Mouse (Mus musculus) liver, adult 2 months (tissue): Measurements from ENCODE around the gene Gm10837. TPM values are rescaled to one million over a fixed set of nuclear protein-coding genes. Genes with fewer than 3 reads are reported as not detected.

Source experiments
- DNase-seq: peaks from one replicate; pipeline ENCODE4 v3.0.0-alpha.2; 2011; ENCODE audit warnings: low read depth, low spot score; ENCODE audit errors: extremely low read depth
- H3K27ac ChIP-seq: fragments of 200-500 bp; replicated peaks from 2 replicates; pipeline ENCODE4 v1.5.1; 2012; ENCODE audit warnings: low read depth, mild to moderate bottlenecking, control low read depth, inconsistent platforms, low read length; ENCODE audit not compliant: insufficient read depth
- H3K27me3 ChIP-seq: fragments of 200-500 bp; 2 replicates; pipeline ENCODE4 v1.6.1; 2012; ENCODE audit warnings: mild to moderate bottlenecking, moderate library complexity, low read length, inconsistent platforms; ENCODE audit not compliant: control insufficient read depth, insufficient read depth
- H3K36me3 ChIP-seq: fragments of 200-500 bp; 2 replicates; pipeline ENCODE4 v1.6.1; 2012; ENCODE audit warnings: low read length, inconsistent platforms; ENCODE audit not compliant: control insufficient read depth, insufficient read depth
- H3K4me1 ChIP-seq: fragments of 200-500 bp; 2 replicates; pipeline ENCODE4 v1.6.1; 2011; ENCODE audit warnings: low read length; ENCODE audit not compliant: control insufficient read depth, insufficient read depth
- H3K4me3 ChIP-seq: fragments of 200-500 bp; 2 replicates; pipeline ENCODE4 v1.5.1; 2011; ENCODE audit warnings: low read depth, mild to moderate bottlenecking, control low read depth, low read length, moderate library complexity; ENCODE audit not compliant: insufficient read depth
- H3K79me2 ChIP-seq: fragments of 200-500 bp; 2 replicates; pipeline ENCODE4 v1.6.1; 2012; ENCODE audit warnings: inconsistent platforms, mild to moderate bottlenecking, low read length, moderate library complexity; ENCODE audit not compliant: control insufficient read depth, insufficient read depth
- H3K9ac ChIP-seq: fragments of 200-500 bp; 2 replicates; pipeline ENCODE4 v1.6.1; 2012; ENCODE audit warnings: low read depth, mild to moderate bottlenecking, control low read depth, inconsistent platforms, low read length
- CTCF ChIP-seq: fragments of 200-500 bp; IDR thresholded peaks from 2 replicates; pipeline ENCODE4 v1.5.1; 2011; ENCODE audit warnings: low read depth, low read length, control low read depth
- POLR2A ChIP-seq: fragments of 200-500 bp; IDR thresholded peaks from 2 replicates; pipeline ENCODE4 v1.6.1; 2011; ENCODE audit warnings: low read length, control low read depth; ENCODE audit not compliant: insufficient read depth; ENCODE audit errors: extremely low read depth
- WGBS: fragments of 180-500 bp; shearing (Covaris S2); methylation state at CpG from one replicate; pipeline ENCODE4 v1.1.7; 2018; 5-methylcytosine and 5-hydroxymethylcytosine counted together
- polyA plus RNA-seq: library from polyadenylated mRNA; depleted of rRNA; stranded (reverse); fragments of >200 nt; gene quantifications from 2 replicates; pipeline ENCODE4 v1.2.3, GENCODE M21; 2012
- total RNA-seq: library from RNA; depleted of rRNA; stranded (reverse); fragments of >200 nt; gene quantifications from 2 replicates; pipeline ENCODE4 v1.2.3, GENCODE M21; 2014

Gene Gm10837
- total and polyA plus RNA-seq, 2 experiments = not detected

- H3K27ac ChIP-seq = no peak overlapping the region
- 6% methylated on average over 28 of the region's 28 CpGs for WGBS
- H3K4me1 ChIP-seq = peaks cover 2% of the 10 kb centered on the region; the same call in 1 of the 2 replicates
- TF ChIP-seq CTCF = no peak
- no peak for TF ChIP-seq POLR2A
- no peak for DNase-seq
- no peaks in the 10 kb centered on the region for H3K36me3 ChIP-seq
- no peaks in the 10 kb centered on the region for H3K79me2 ChIP-seq
- peaks cover 18% of the 10 kb centered on the region for H3K27me3 ChIP-seq
- H3K9ac ChIP-seq = no peak overlapping the region
- no peak overlapping the region for H3K4me3 ChIP-seq
These were observed 21.2 kb upstream of the Gm10837 start for GRCm38 (mm10) chr14:122468971-122469755.

DNA sequence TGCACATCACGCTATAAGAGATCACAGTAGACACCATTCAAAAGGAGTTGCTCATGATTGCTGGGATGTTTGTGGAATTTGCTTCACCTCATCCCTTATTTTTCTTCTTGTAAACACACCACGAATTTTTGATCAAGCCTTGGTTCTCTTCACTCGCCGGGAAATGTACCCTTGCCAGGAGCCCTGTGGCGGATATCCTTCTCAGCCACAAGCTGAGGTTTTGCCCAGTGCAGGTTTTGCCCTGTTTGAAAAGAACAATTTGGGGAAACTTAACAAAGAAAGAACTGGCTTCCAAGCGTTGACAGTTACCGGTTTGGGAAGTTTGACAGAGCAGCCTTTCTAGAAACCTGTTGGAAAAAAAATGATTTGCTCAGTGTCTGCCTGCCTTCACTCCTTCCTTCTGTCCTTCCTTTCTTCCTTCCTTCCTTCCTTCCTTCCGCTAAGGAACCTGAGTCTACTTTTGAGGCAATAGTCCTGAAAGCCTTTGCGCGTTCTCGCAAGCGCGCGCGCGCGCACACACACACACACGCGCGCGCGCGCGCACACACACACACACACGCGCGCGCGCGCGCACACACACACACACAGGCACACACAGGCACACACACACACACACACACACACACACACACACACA lies 18.8 kb upstream of the Gm10837 start:
- Histone ChIP-seq H3K9ac (no peak overlapping the region), H3K27ac (no peak overlapping the region), H3K4me1 (no peaks in the 10 kb centered on the region), H3K36me3 (no peaks in the 10 kb centered on the region), H3K27me3 (peaks cover 24% of the 10 kb centered on the region), H3K79me2 (no peaks in the 10 kb centered on the region), H3K4me3 (no peak overlapping the region)
- WGBS = 12% methylated on average over 31 of the region's 31 CpGs
- no peak for TF ChIP-seq POLR2A
- TF ChIP-seq CTCF = no peak
- DNase-seq = no peak

- Histone ChIP-seq H3K36me3 (no peaks in the 10 kb centered on the region), H3K27me3 (peaks cover 24% of the 10 kb centered on the region), H3K9ac (no peak overlapping the region), H3K27ac (no peak overlapping the region), H3K4me1 (no peaks in the 10 kb centered on the region), H3K79me2 (no peaks in the 10 kb centered on the region), H3K4me3 (no peak overlapping the region)
- DNase-seq = no peak
- TF ChIP-seq POLR2A = no peak
- WGBS = 5% methylated on average over 13 of the region's 13 CpGs
These were observed 18.2 kb upstream of the Gm10837 start for GRCm38 (mm10) chr14:122472161-122472560.

GRCm38 (mm10) chr14:122472647-122473046 lies 17.7 kb upstream of the Gm10837 start:
- Histone ChIP-seq H3K4me1 (no peaks in the 10 kb centered on the region), H3K9ac (no peak overlapping the region), H3K79me2 (no peaks in the 10 kb centered on the region), H3K27me3 (peaks cover 24% of the 10 kb centered on the region), H3K4me3 (no peak overlapping the region), H3K36me3 (no peaks in the 10 kb centered on the region), H3K27ac (no peak overlapping the region)
- no peak for DNase-seq
- no peak for TF ChIP-seq POLR2A
- TF ChIP-seq CTCF = no peak
- WGBS = 4% methylated on average over 5 of the region's 5 CpGs

DNA sequence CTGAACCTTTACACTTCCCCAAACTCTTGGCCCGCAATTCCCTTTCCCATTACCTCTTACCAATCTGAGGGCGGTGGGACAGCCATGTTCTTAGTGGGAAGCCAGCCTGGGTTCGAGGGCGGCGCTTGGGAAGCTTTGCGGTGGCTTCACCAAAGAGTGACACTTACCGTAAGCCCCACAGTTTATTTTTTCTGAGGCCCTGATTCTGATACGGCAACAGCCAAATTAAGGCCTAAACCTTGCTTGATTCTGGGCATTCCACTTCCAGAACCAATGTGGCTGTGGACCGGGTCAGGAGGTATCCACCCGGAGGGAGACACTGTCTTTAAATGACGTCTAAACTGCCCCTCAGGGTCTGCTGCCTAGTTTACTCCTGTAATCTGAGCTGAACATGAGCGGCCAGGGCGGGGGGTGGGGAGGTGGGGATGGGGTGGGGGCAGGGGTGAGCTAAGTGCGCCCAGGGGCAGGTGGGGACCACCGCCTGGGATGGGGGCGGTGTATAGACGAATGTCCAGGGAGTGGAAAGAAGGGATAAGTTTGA lies 17.1 kb upstream of the Gm10837 start:
- Histone ChIP-seq H3K4me3 (no peak overlapping the region), H3K4me1 (no peaks in the 10 kb centered on the region), H3K27me3 (peaks cover 25% of the 10 kb centered on the region), H3K79me2 (no peaks in the 10 kb centered on the region), H3K27ac (no peak overlapping the region), H3K9ac (no peak overlapping the region), H3K36me3 (no peaks in the 10 kb centered on the region)
- no peak for DNase-seq
- TF ChIP-seq CTCF = no peak
- no peak for TF ChIP-seq POLR2A
- WGBS = 4% methylated on average over 17 of the region's 17 CpGs
